Mouse (Mus musculus) small intestine, adult 2 months (tissue): ENCODE results near the gene G3bp2. TPM values are rescaled to one million over a fixed set of nuclear protein-coding genes. Genes with fewer than 3 reads are reported as not detected.
A peak's percentile ranks its signal among the peaks of the same experiment; 100 is the strongest.

Source experiments
- H3K27ac ChIP-seq: fragments of 200-500 bp; 2 replicates; pipeline ENCODE4 v1.5.1; 2012; ENCODE audit warnings: low read depth, low read length, control low read depth, inconsistent platforms; ENCODE audit not compliant: insufficient read depth
- H3K27me3 ChIP-seq: fragments of 200-500 bp; 2 replicates; pipeline ENCODE4 v1.6.1; 2012; ENCODE audit warnings: mild to moderate bottlenecking, moderate library complexity, low read length, inconsistent platforms; ENCODE audit not compliant: control insufficient read depth, insufficient read depth
- H3K36me3 ChIP-seq: fragments of 200-500 bp; 2 replicates; pipeline ENCODE4 v1.6.1; 2012; ENCODE audit warnings: mild to moderate bottlenecking, low read length, control low read depth, inconsistent platforms; ENCODE audit not compliant: control insufficient read depth, insufficient read depth
- H3K4me1 ChIP-seq: fragments of 200-500 bp; 2 replicates; pipeline ENCODE4 v1.6.1; 2012; ENCODE audit warnings: low read length, inconsistent platforms, mixed read lengths; ENCODE audit not compliant: control insufficient read depth, insufficient read depth, insufficient read length
- H3K4me3 ChIP-seq: fragments of 200-500 bp; 2 replicates; pipeline ENCODE4 v1.5.1; 2012; ENCODE audit warnings: low read depth, mild to moderate bottlenecking, control low read depth, inconsistent platforms, low read length, moderate library complexity
- CTCF ChIP-seq: fragments of 200-500 bp; IDR thresholded peaks from 2 replicates; pipeline ENCODE4 v1.5.1; 2012; ENCODE audit warnings: low read depth, mild to moderate bottlenecking, control low read depth, inconsistent platforms, low read length, moderate library complexity, mixed read lengths; ENCODE audit not compliant: insufficient replicate concordance, insufficient read length; ENCODE audit errors: extremely low read depth
- POLR2A ChIP-seq: fragments of 200-500 bp; IDR thresholded peaks from 2 replicates; pipeline ENCODE4 v1.6.1; 2012; ENCODE audit warnings: low read depth, mild to moderate bottlenecking, control low read depth, inconsistent platforms, low read length, moderate library complexity
- WGBS: fragments of 180-500 bp; shearing (Covaris S2); methylation state at CpG from one replicate; pipeline ENCODE4 v1.1.7; 2018; 5-methylcytosine and 5-hydroxymethylcytosine counted together
- polyA plus RNA-seq: library from polyadenylated mRNA; depleted of rRNA; stranded (reverse); fragments of >200 nt; gene quantifications from 2 replicates; pipeline ENCODE4 v1.2.3, GENCODE M21; 2012

Gene G3bp2
- polyA plus RNA-seq, 1 experiment: 6.9 TPM

GRCm38 (mm10) chr5:92127141-92127625, 43.7 kb upstream of the G3bp2 start:
- Histone ChIP-seq H3K27ac (no peak overlapping the region), H3K27me3 (no peaks in the 10 kb centered on the region), H3K4me1 (no peaks in the 10 kb centered on the region), H3K36me3 (no peaks in the 10 kb centered on the region), H3K4me3 (no peak overlapping the region)
- 78% methylated on average over 9 of the region's 9 CpGs for WGBS
- TF ChIP-seq POLR2A (no peak), CTCF (no peak)

DNA sequence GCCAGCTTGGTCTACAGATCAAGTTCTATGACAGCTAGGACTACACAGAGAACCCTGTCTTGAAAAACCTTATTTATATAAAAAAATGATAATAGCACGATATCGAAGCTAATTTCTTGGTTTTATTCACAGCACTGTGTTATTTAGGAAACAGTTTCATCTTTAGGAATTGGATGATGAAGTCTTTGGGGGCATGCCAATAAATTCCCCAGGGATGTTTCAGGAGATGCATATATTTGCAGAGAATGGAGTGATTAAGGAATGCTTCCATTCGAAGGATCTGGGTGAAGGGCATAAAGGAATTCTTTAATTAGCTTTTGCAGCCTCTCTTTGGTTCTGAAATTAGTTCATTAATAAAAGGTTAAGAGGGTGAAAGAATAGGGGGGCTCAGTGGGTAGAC, 41.9 kb upstream of the G3bp2 start:
- 89% methylated on average over 3 of the region's 3 CpGs for WGBS
- no peak overlapping the region for H3K4me3 ChIP-seq
- H3K27ac ChIP-seq: no peak overlapping the region
- no peaks in the 10 kb centered on the region for H3K4me1 ChIP-seq
- no peaks in the 10 kb centered on the region for H3K36me3 ChIP-seq
- H3K27me3 ChIP-seq: no peaks in the 10 kb centered on the region
- no peak for TF ChIP-seq CTCF
- no peak for TF ChIP-seq POLR2A

- 16% methylated on average over 4 of the region's 4 CpGs for WGBS
- no peak for TF ChIP-seq CTCF
- TF ChIP-seq POLR2A: no peak
Observed at GRCm38 (mm10) chr5:92121636-92122035, 38.1 kb upstream of the G3bp2 start.

DNA sequence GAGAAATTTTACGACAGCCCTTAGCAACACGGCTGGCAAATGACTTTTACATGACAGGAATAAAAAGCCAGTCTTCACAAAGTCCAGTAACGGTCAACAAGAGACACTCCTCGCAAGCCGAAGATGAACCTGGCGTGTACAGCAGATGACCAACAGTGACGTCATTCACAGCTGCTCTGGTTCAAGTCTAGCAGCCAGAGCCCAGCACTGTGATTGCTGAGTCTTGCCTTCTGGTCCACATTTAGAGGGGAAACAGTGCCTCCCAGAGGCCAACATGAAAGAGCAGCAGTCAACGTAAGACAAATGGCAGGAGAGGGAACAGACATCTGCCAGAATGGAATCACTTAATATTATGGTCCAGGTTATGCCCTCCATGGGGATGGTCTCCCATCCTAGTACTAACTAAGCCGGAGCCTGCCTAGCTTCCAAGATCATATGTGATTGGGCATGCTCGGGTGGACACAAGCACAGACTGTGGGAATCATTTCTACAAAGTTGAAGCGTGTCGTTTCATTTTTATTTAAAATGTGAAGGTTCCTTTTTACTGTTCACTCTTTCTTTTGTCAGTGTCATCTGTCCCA, 34.4 kb upstream of the G3bp2 start:
- Histone ChIP-seq H3K4me1 (no peaks in the 10 kb centered on the region), H3K4me3 (no peak overlapping the region), H3K27me3 (no peaks in the 10 kb centered on the region), H3K27ac (no peak overlapping the region), H3K36me3 (no peaks in the 10 kb centered on the region)
- TF ChIP-seq CTCF (peak; percentile 81; the same call in 1 of the 2 replicates), POLR2A (no peak)
- 31% methylated on average over 12 of the region's 12 CpGs for WGBS

More at GRCm38 (mm10) chr5:92121636-92122035, 38.1 kb upstream of the G3bp2 start:
- Histone ChIP-seq H3K4me3 (no peak overlapping the region), H3K27ac (no peak overlapping the region), H3K4me1 (no peaks in the 10 kb centered on the region), H3K27me3 (no peaks in the 10 kb centered on the region), H3K36me3 (no peaks in the 10 kb centered on the region)

- Histone ChIP-seq H3K27me3 (no peaks in the 10 kb centered on the region), H3K4me3 (no peak overlapping the region), H3K27ac (no peak overlapping the region), H3K36me3 (no peaks in the 10 kb centered on the region), H3K4me1 (no peaks in the 10 kb centered on the region)
- 92% methylated on average over 2 of the region's 2 CpGs for WGBS
- TF ChIP-seq CTCF: no peak
- no peak for TF ChIP-seq POLR2A
Observed at GRCm38 (mm10) chr5:92114939-92115338, 31.4 kb upstream of the G3bp2 start.

GRCm38 (mm10) chr5:92114223-92114622, 30.7 kb upstream of the G3bp2 start:
- no peaks in the 10 kb centered on the region for H3K36me3 ChIP-seq
- no peak overlapping the region for H3K4me3 ChIP-seq
- 83% methylated on average over 6 of the region's 6 CpGs for WGBS
- no peak overlapping the region for H3K27ac ChIP-seq
- H3K27me3 ChIP-seq: no peaks in the 10 kb centered on the region
- TF ChIP-seq POLR2A: no peak
- TF ChIP-seq CTCF: no peak
- H3K4me1 ChIP-seq: no peaks in the 10 kb centered on the region

- TF ChIP-seq POLR2A (no peak), CTCF (no peak)
- H3K36me3 ChIP-seq: no peaks in the 10 kb centered on the region
- H3K27ac ChIP-seq: no peak overlapping the region
- H3K27me3 ChIP-seq: no peaks in the 10 kb centered on the region
- H3K4me3 ChIP-seq: no peak overlapping the region
- H3K4me1 ChIP-seq: no peaks in the 10 kb centered on the region
- WGBS: 93% methylated on average over 7 of the region's 7 CpGs
Observed at GRCm38 (mm10) chr5:92113484-92113883, 30.0 kb upstream of the G3bp2 start.
